Comparison of ENCODE assay signal across 13 mouse cellular contexts in genomic region chr2:163564646-163565045, GRCm38 (mm10). TPM values are rescaled to one million over a fixed set of nuclear protein-coding genes. Genes with fewer than 3 reads are reported as not detected.
A peak's percentile ranks its signal among the peaks of the same experiment; 100 is the strongest.
DNase-seq lines count a peak whose midpoint lies in the region; ATAC-seq and TF ChIP-seq lines count a peak whose summit lies in the region.
"Had no signal": no experiment of that assay in that cellular context is flagged by ENCODE, and none has a peak within 500 bp of the region (broad histone marks: within the 10 kb centered on the region; RNA-seq: fewer than 3 reads in every experiment).

No protein-coding gene starts in this region.

- H3K27me3 ChIP-seq in hindbrain, embryonic 11.5 days (ENCODE audit: control insufficient read depth, insufficient read depth, low read length), result no peaks in the 10 kb centered on the region
- H3K27me3 ChIP-seq in hindbrain, postnatal 0 days (ENCODE audit: insufficient read depth, low read length), result no peaks in the 10 kb centered on the region
- H3K27me3 ChIP-seq: embryonic facial prominence, embryonic 12.5 days; stomach, embryonic 15.5 days had no signal

- H3K36me3 ChIP-seq in hindbrain, embryonic 11.5 days (ENCODE audit: control insufficient read depth, insufficient read depth, low read length), result no peaks in the 10 kb centered on the region
- no peaks in the 10 kb centered on the region for H3K36me3 ChIP-seq in hindbrain, postnatal 0 days (ENCODE audit: insufficient read depth, low read length)
- H3K36me3 ChIP-seq: embryonic facial prominence, embryonic 12.5 days; heart, embryonic 13.5 days; midbrain, embryonic 10.5 days; stomach, embryonic 15.5 days had no signal

- no peak for TF ChIP-seq CTCF in hindbrain, postnatal 0 days (IDR thresholded peaks at IDR 0.05; ENCODE audit: low read depth)

- peak; percentile 52 for DNase-seq in hindbrain, embryonic 11.5 days (ENCODE audit: low spot score)
- no peak for DNase-seq in hindbrain, postnatal 0 days (ENCODE audit: low spot score)
- peak; percentile 69 for DNase-seq in testis, postnatal 10 days (ENCODE audit: low spot score)
- DNase-seq in testis, postnatal 14 days (ENCODE audit: low spot score), result no peak
- peak; percentile 41 for DNase-seq in embryo, embryonic 11.5 days (ENCODE audit: low read depth, low spot score)
- peak; percentile 53 for DNase-seq in ovary, postnatal 36 days (ENCODE audit: low spot score)
- DNase-seq in right cerebral cortex, postnatal 10 days (ENCODE audit: low spot score in 2 of 2), result no peak

- H3K4me1 ChIP-seq in hindbrain, embryonic 11.5 days (replicated peaks; ENCODE audit: control insufficient read depth, insufficient read depth, low read length), result no peaks in the 10 kb centered on the region
- H3K4me1 ChIP-seq in hindbrain, postnatal 0 days (ENCODE audit: insufficient read depth, low read length), result no peaks in the 10 kb centered on the region
- H3K4me1 ChIP-seq: embryonic facial prominence, embryonic 12.5 days; heart, embryonic 13.5 days; midbrain, embryonic 10.5 days; stomach, embryonic 15.5 days had no signal

- H3K9ac ChIP-seq in hindbrain, embryonic 11.5 days (ENCODE audit: low read depth, low read length), result no peak overlapping the region
- H3K9ac ChIP-seq in hindbrain, postnatal 0 days (replicated peaks; ENCODE audit: low read length), result no peak overlapping the region
- H3K9ac ChIP-seq: embryonic facial prominence, embryonic 12.5 days; heart, embryonic 13.5 days; stomach, embryonic 15.5 days had no signal

- ATAC-seq in hindbrain, embryonic 11.5 days (ENCODE audit: low FRiP score), result no peak
- ATAC-seq in hindbrain, postnatal 0 days, result no peak
- no peak for ATAC-seq in monocyte, adult 5-6 weeks (replicated peaks; ENCODE audit: insufficient number of reproducible peaks, low FRiP score, low TSS enrichment, poor library complexity, severe bottlenecking)

- WGBS in hindbrain, embryonic 11.5 days, result 30% methylated on average over 8 of the region's 8 CpGs
- WGBS in hindbrain, postnatal 0 days, result 29% methylated on average over 8 of the region's 8 CpGs

- no peaks in the 10 kb centered on the region for H3K9me3 ChIP-seq in hindbrain, embryonic 11.5 days (ENCODE audit: control insufficient read depth, low read length)
- H3K9me3 ChIP-seq in hindbrain, postnatal 0 days (ENCODE audit: low read length), result no peaks in the 10 kb centered on the region
- H3K9me3 ChIP-seq: embryonic facial prominence, embryonic 12.5 days; heart, embryonic 13.5 days; midbrain, embryonic 10.5 days; stomach, embryonic 15.5 days had no signal

- no peak overlapping the region for H3K4me3 ChIP-seq in hindbrain, embryonic 11.5 days (ENCODE audit: low read depth, low read length)
- H3K4me3 ChIP-seq in hindbrain, postnatal 0 days (ENCODE audit: low read length), result no peak overlapping the region
- H3K4me3 ChIP-seq: embryonic facial prominence, embryonic 12.5 days; heart, embryonic 13.5 days; midbrain, embryonic 10.5 days; stomach, embryonic 15.5 days had no signal

- no peak overlapping the region for H3K4me2 ChIP-seq in hindbrain, embryonic 11.5 days (replicated peaks; ENCODE audit: low read depth, low read length)
- no peak overlapping the region for H3K4me2 ChIP-seq in hindbrain, postnatal 0 days (ENCODE audit: low read depth, low read length)
- H3K4me2 ChIP-seq: embryonic facial prominence, embryonic 12.5 days; heart, embryonic 13.5 days; stomach, embryonic 15.5 days had no signal

- H3K27ac ChIP-seq in hindbrain, embryonic 11.5 days (ENCODE audit: low read depth, low read length), result no peak overlapping the region
- H3K27ac ChIP-seq in hindbrain, postnatal 0 days, result no peak overlapping the region
- H3K27ac ChIP-seq: embryonic facial prominence, embryonic 12.5 days; heart, embryonic 13.5 days; midbrain, embryonic 10.5 days; stomach, embryonic 15.5 days had no signal

RNA-seq across cellular contexts. Expression of gene Ttpal, which starts 37.5 kb away (rescaled TPM):
- 40.2 and 42.2 TPM in 2 replicates for polyA plus RNA-seq in hindbrain, embryonic 11.5 days (2014; fragmentation: Nextera tagmentation; extraction: Ambion mirVana)
- 54.6 and 59.7 TPM in 2 replicates for total RNA-seq in hindbrain, postnatal 0 days (2014; rRNA removed)
- polyA plus RNA-seq in hindbrain, postnatal 0 days (2015; fragmentation: Nextera tagmentation; extraction: Ambion mirVana), result 27.9 and 28.0 TPM in 2 replicates
- 23.3 to 53.6 TPM (median 28.7 TPM) in 3 replicates for total RNA-seq in monocyte, adult 5-6 weeks (2017)

RNA-seq across cellular contexts. Expression of gene Hnf4a, which starts 58.0 kb away (rescaled TPM):
- not detected in 2 replicates for polyA plus RNA-seq in hindbrain, embryonic 11.5 days (2014; fragmentation: Nextera tagmentation; extraction: Ambion mirVana)
- 0.05 TPM in 1 of 2 replicates, not detected in the other for total RNA-seq in hindbrain, postnatal 0 days (2014; rRNA removed)
- polyA plus RNA-seq in hindbrain, postnatal 0 days (2015; fragmentation: Nextera tagmentation; extraction: Ambion mirVana), result not detected in 2 replicates
- not detected in 3 replicates for total RNA-seq in monocyte, adult 5-6 weeks (2017)
- total RNA-seq: left cerebral cortex, postnatal 25 days had no signal
- polyA plus RNA-seq: embryonic facial prominence, embryonic 12.5 days had no signal

Comparison
In these comparisons a context has a peak if more than half of its experiments do, and no peak if none do; other contexts are left out.
1. DNase-seq: peak in hindbrain, embryonic 11.5 days (single experiment), testis, postnatal 10 days (single experiment), embryo, embryonic 11.5 days (single experiment) and ovary, postnatal 36 days (single experiment); none in hindbrain, postnatal 0 days (single experiment), testis, postnatal 14 days (single experiment) and right cerebral cortex, postnatal 10 days (0 of 2).